Mouse (Mus musculus) right cerebral cortex, adult 18-20 months (tissue): ENCODE results near the gene Sf3b3.
A peak's percentile ranks its signal among the peaks of the same experiment; 100 is the strongest.
"Not testable (repeated sequence)": the region's sequence is repeated elsewhere in the genome, so short reads cannot be mapped to it uniquely, and the experiment has no call there.

ENCODE experiments used
- DNase-seq: peaks from one replicate; pipeline ENCODE4 v3.0.0; 2022; ENCODE audit warnings: mixed read lengths

Sf3b3 gene

DNA sequence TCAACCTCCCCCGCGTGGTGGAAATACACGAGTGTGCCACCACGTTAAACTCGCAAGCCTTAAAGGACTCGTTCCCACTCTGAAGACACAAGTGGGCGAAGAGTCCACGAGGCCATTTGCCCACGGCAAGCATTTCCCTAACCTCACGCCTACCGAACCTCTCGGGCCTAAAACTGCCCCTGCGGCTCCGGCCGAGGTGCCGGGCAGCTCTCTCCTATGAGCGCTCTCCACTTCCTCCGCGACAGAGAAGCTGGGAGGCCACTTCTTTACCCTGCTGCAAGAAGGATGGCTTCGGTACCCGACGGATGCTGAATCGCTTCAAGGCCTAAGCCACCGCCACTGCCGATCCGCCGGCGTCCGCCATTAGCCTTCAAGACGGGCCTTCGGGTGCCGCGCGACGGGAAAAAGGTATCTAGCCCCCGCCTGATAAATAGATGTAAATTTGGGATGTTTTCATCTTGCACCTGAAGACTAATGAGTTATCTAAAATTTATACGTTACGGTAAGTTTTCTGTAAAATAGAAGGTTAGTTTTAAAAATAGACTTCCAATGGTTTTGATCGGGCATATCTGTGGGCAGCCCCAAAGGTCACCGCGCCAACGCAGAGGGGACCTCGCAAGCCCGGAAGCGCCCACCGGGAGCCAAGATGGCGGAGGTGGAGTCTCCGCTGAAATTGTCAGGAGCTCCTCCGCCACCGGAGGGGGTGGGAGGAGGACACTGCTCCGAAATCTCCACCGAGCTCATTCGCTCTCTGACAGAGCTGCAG, at the start of gene Sf3b3, which contains the start of gene Cog4:
Gene Sf3b3 (minus strand): TSS at position 383 of the 766 bp plus-strand sequence.
Gene Cog4 (plus strand): TSS at position 196 of the 766 bp plus-strand sequence.
- peak; percentile 88 for DNase-seq

GRCm38 (mm10) chr8:110895812-110896211, 49.2 kb upstream of the Sf3b3 start:
- no peak for DNase-seq

DNA sequence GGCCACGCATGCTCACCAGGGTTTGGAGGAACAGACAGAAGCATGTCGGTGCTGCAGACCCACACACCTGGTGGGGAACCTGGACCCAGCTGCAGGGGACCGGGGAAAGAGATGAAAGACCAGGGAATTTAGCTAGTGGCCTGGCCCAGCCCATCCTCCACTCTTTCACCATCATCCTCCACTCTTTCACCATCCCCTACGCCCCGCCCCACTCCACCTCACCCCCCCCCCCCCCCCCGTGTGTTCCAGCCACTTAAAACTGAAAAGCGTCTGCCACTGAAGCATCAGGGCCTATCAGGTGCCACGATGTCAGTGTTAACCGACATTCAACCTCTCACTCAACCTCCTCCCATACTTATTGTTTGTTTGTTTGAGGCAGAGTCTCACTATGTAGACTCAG, 48.7 kb upstream of the Sf3b3 start:
- DNase-seq, result no peak

DNA sequence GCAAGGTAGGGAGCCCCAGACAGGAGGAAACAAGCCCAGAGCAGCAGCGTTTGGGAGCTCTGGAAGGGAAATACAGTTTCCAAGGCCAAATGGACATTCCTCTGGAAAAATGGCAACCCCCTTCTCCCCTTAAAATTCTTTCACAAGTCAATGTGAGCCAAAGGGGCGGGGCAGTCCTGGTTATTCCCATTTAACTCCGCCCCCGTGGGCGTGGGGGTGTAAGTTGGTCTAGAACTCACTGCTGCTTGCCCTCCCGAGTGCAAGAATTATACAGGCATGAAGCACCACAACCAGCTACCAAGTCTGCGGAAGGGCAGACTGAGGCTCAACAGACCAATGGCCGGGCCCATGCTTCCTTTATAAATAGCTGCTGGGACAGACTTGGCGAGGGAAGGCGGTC, 48.3 kb upstream of the Sf3b3 start:
- no peak for DNase-seq

- DNase-seq, result no peak
Measured at GRCm38 (mm10) chr8:110892913-110893312, 46.3 kb upstream of the Sf3b3 start.

- DNase-seq, result no peak
Measured at GRCm38 (mm10) chr8:110892040-110892439, 45.5 kb upstream of the Sf3b3 start.

- DNase-seq, result no peak
Measured at GRCm38 (mm10) chr8:110889904-110890470, 43.4 kb upstream of the Sf3b3 start.

DNA sequence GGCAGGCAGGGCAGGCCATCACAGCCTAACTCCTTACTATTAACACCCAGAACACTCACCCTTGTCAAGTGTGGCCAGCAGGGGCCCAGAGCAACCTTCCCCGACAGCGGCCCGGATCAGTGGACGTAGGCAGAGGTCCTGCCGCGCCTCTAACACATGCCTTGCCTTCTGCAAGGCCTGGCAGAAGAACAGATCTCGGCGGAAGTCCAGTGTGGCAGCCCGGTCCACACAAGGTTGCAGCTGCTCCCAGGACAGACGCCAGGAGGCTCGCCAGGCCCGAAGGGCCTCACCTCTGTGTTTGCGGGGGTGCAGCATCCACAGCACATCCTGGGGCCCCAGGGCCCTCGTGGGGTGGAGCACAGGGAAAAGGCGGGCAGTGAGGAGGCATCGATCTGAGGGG, 42.3 kb upstream of the Sf3b3 start:
- no peak for DNase-seq

- no peak for DNase-seq
Measured at GRCm38 (mm10) chr8:110888441-110888840, 41.9 kb upstream of the Sf3b3 start.

DNA sequence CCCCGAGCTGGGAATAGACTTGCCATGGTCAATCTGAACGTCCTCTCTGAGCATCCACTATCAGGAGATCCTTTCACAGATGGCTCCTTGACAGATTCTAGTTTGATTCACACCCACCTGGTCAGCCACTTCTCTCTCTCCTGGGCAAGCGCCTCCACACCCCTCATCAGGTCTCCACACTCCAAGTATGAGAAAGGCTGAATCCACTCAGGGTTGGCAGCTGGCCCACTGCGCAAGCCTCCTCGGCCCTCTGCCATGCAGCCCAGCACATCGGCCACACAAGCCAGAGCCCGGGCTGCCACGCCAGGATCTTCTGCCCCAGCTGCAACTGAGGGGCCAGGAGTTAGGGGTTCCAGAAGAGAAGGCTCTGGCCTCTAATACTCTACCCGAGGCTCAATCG, 41.0 kb upstream of the Sf3b3 start:
- DNase-seq, result no peak

GRCm38 (mm10) chr8:110886634-110887033, 40.0 kb upstream of the Sf3b3 start:
- DNase-seq, result no peak

- no peak for DNase-seq
Measured at GRCm38 (mm10) chr8:110883824-110884223, 37.2 kb upstream of the Sf3b3 start.

GRCm38 (mm10) chr8:110881741-110882310, 35.2 kb upstream of the Sf3b3 start:
- peak; percentile 50 for DNase-seq

GRCm38 (mm10) chr8:110877862-110878261, 31.3 kb upstream of the Sf3b3 start:
- no peak for DNase-seq

GRCm38 (mm10) chr8:110870501-110870900, 23.9 kb upstream of the Sf3b3 start:
- DNase-seq, result no peak

- not testable (repeated sequence) for DNase-seq
Measured at GRCm38 (mm10) chr8:110861347-110862025, 14.9 kb upstream of the Sf3b3 start.

- no peak for DNase-seq
Measured at GRCm38 (mm10) chr8:110859651-110860501, 13.3 kb upstream of the Sf3b3 start.

- DNase-seq, result no peak
Measured at GRCm38 (mm10) chr8:110856760-110857461, 10.3 kb upstream of the Sf3b3 start.

GRCm38 (mm10) chr8:110856073-110856472, 9.5 kb upstream of the Sf3b3 start:
- not testable (repeated sequence) for DNase-seq

- no peak for DNase-seq
Measured at GRCm38 (mm10) chr8:110851186-110851585, 4.6 kb upstream of the Sf3b3 start.

DNA sequence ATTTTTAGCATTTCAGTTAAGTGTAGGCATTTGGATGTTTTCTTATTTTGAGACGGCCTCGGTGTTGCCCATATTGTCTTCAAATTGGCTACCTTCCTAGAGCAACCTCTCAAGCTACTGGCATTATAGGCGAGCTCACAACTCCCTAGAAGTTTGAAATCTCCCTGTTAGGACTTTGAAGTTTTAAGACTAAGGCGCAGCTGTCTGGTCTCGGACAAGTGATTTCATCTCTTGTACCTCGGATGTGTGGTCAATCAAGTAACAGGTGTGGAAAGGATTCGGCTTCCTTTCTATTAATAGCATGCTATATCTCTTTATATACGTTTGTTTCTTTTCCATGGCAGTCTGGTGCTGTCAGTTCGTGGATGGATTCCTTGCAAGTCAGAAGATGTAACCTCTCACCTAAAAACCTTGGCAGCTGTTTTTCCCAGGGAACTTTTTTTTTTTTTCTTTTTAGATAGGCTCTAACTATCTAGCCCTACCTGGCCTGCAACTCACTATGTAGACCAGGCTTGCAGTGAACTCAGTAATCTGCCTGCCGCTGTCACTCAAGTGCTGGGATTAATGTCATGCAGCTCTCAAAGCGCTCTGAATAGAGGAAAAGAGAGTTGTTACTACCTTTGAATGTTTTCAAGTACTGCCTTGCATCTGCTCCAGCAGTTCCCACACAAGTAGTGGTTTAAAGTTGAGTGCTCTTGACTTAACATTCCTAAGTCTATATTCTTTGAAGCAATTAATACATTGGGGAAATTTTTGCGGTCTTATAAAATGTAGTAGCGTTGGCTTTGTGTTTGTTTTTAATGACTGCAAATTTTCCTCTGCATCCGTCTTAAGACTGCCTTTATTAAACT, 1.3 kb upstream of the Sf3b3 start:
- DNase-seq, result no peak
